Mouse (Mus musculus): ENCODE results near the gene Nop9.

DNA sequence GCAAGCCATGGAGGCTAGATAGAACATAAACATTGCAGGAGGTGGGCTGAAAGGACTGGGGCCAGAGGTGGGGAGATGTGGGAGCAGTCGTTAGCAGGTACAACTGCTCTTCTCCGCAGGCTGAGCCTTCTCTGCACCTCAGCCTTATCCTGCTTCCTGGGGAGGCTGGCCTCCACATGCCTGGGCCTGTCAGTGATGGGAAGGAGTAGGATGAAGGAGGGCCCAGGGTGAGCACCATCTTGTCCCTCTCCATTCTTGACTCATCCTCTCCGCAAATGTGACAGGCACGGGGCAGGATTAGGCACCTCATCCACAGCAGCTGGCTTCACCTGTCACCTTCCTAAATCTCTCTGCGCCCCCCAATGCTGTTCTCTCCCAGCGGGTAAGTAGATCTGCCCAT lies 15.7 kb downstream of the Nop9 start, which contains the start of gene Ltb4r2:
- no peak for TF ChIP-seq CTCF (IDR thresholded peaks at IDR 0.05; ENCODE audit: insufficient read depth, low read length)
- TF ChIP-seq POLR2A (IDR thresholded peaks at IDR 0.05; ENCODE audit: borderline replicate concordance, extremely low read depth, low read depth, low read length): no peak
